Mouse (Mus musculus): ENCODE measurements around the gene Rpl18a. TPM values are rescaled to one million over a fixed set of nuclear protein-coding genes. Genes with fewer than 3 reads are reported as not detected.
"Not testable (repeated sequence)": the region's sequence is repeated elsewhere in the genome, so short reads cannot be mapped to it uniquely, and the experiment has no call there.

Rpl18a gene
- polyA plus RNA-seq, 1 experiment from 2014 or later, result 4,263 TPM

DNA sequence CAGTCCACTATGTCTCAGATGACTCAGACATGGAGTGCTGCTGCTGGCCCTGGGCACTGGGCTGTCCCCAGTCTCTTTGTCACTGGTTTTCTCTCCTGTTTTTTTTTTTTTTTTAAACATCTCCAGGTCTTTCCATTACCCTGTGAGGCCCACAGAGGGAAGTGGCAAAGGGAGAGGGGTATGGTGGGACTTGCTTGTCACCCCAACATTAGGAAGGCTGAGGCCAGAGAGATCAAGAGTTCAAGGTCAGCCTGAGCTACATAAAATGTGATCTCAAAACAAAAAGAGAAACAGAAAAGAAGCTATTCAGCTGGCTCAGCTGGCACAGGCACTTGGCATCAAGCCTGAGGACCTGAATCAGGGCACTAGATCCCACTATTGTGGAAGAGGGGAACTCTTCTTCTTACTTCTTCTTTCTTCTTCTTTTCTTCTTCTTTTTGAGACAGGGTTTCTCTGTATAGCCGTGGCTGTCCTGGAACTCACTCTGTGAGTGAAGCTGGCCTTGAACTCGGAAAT, 3.7 kb upstream of the Rpl18a start:
- Histone ChIP-seq H3K4me3 (no peak overlapping the region), H3K27me3 (0 out of 2 replicates have a peak, but pooled peaks cover 6% of the 10 kb centered on the region), H3K4me1 (peaks cover 21% of the 10 kb centered on the region), H3K36me3 (peaks cover 5% of the 10 kb centered on the region; the same call in 1 of the 2 replicates), H3K9ac (peak overlapping the region; percentile 39; the same call in 1 of the 2 replicates), H3K27ac (no peak overlapping the region), H3K4me2 (replicated peaks) (no peak overlapping the region), H3K9me3 (no peaks in the 10 kb centered on the region)
- WGBS, result 60% methylated on average over 2 of the region's 2 CpGs
- no peak for ATAC-seq (ENCODE audit: low FRiP score, low read depth)

- H3K9ac ChIP-seq, result peak overlapping the region; percentile 19; the same call in 1 of the 2 replicates
- no peaks in the 10 kb centered on the region for H3K9me3 ChIP-seq
- peaks cover 22% of the 10 kb centered on the region for H3K36me3 ChIP-seq
- no peak overlapping the region for H3K4me2 ChIP-seq (replicated peaks)
- H3K27ac ChIP-seq, result no peak overlapping the region
- H3K27me3 ChIP-seq, result peaks cover 16% of the 10 kb centered on the region
- WGBS, result 79% methylated on average over 2 of the region's 2 CpGs
- H3K4me3 ChIP-seq, result no peak overlapping the region
- no peak for ATAC-seq (ENCODE audit: low FRiP score, low read depth)
- H3K4me1 ChIP-seq, result peaks cover 20% of the 10 kb centered on the region
These were observed 2.0 kb upstream of the Rpl18a start for GRCm38 (mm10) chr8:70899226-70899625.

- Histone ChIP-seq H3K27me3 (peaks cover 17% of the 10 kb centered on the region), H3K27ac (no peak overlapping the region; the same call in 1 of the 2 replicates), H3K9ac (peak overlapping the region; percentile 77), H3K4me3 (peak overlapping the region; percentile 92), H3K4me2 (replicated peaks) (peak overlapping the region; percentile 82), H3K4me1 (peaks cover 20% of the 10 kb centered on the region), H3K9me3 (no peaks in the 10 kb centered on the region), H3K36me3 (peaks cover 27% of the 10 kb centered on the region)
- no peak for ATAC-seq (ENCODE audit: low FRiP score, low read depth)
- WGBS, result 40% methylated on average over 2 of the region's 2 CpGs
These were observed 1.5 kb upstream of the Rpl18a start for GRCm38 (mm10) chr8:70898661-70899198.

- WGBS, result under 1% methylated on average over 20 of the region's 20 CpGs
- peak overlapping the region; percentile 82 for H3K4me2 ChIP-seq (replicated peaks)
These were observed 635 bp upstream of the Rpl18a start for GRCm38 (mm10) chr8:70897681-70898413.

GRCm38 (mm10) chr8:70896316-70897020, 744 bp downstream of the Rpl18a start:
- 3% methylated on average over 25 of the region's 25 CpGs for WGBS
- Histone ChIP-seq H3K36me3 (peaks cover 33% of the 10 kb centered on the region), H3K9ac (peak overlapping the region; percentile 95), H3K4me1 (peaks cover 43% of the 10 kb centered on the region), H3K27ac (peak overlapping the region; percentile 55; the same call in 1 of the 2 replicates), H3K4me3 (peak overlapping the region; percentile 92), H3K27me3 (peaks cover 37% of the 10 kb centered on the region), H3K9me3 (no peaks in the 10 kb centered on the region), H3K4me2 (replicated peaks) (peak overlapping the region; percentile 98)
- ATAC-seq (ENCODE audit: low FRiP score, low read depth), result no peak

More at GRCm38 (mm10) chr8:70897681-70898413, 635 bp upstream of the Rpl18a start:
- Histone ChIP-seq H3K9me3 (no peaks in the 10 kb centered on the region), H3K27me3 (peaks cover 23% of the 10 kb centered on the region), H3K27ac (peak overlapping the region; percentile 72), H3K36me3 (peaks cover 33% of the 10 kb centered on the region), H3K4me3 (peak overlapping the region; percentile 92), H3K4me1 (peaks cover 29% of the 10 kb centered on the region), H3K9ac (peak overlapping the region; percentile 77)
- ATAC-seq (ENCODE audit: low FRiP score, low read depth), result peak; percentile 22

- Histone ChIP-seq H3K4me1 (peaks cover 43% of the 10 kb centered on the region), H3K36me3 (peaks cover 33% of the 10 kb centered on the region), H3K27me3 (peaks cover 44% of the 10 kb centered on the region), H3K4me2 (replicated peaks) (peak overlapping the region; percentile 98), H3K9ac (peak overlapping the region; percentile 95), H3K4me3 (peak overlapping the region; percentile 92)
- 81% methylated on average over 24 of the region's 24 CpGs for WGBS
- not testable (repeated sequence) for H3K9me3 ChIP-seq; ATAC-seq (ENCODE audit: low FRiP score, low read depth); H3K27ac ChIP-seq
These were observed 1.5 kb downstream of the Rpl18a start for GRCm38 (mm10) chr8:70895571-70896259.

- peak overlapping the region; percentile 92; the same call in 1 of the 2 replicates for H3K4me3 ChIP-seq
- H3K4me1 ChIP-seq, result peaks cover 43% of the 10 kb centered on the region
- 0 out of 2 replicates have a peak overlapping the region, but pooled peaks have one; percentile 35 for H3K9ac ChIP-seq
- H3K27me3 ChIP-seq, result peaks cover 52% of the 10 kb centered on the region
- H3K4me2 ChIP-seq (replicated peaks), result no peak overlapping the region
- H3K9me3 ChIP-seq, result peaks cover 3% of the 10 kb centered on the region; the same call in 1 of the 2 replicates
- 92% methylated on average over 8 of the region's 8 CpGs for WGBS
- ATAC-seq (ENCODE audit: low FRiP score, low read depth), result no peak
- no peak overlapping the region for H3K27ac ChIP-seq
- H3K36me3 ChIP-seq, result peaks cover 33% of the 10 kb centered on the region
These were observed 2.3 kb downstream of the Rpl18a start for GRCm38 (mm10) chr8:70894771-70895545.

DNA sequence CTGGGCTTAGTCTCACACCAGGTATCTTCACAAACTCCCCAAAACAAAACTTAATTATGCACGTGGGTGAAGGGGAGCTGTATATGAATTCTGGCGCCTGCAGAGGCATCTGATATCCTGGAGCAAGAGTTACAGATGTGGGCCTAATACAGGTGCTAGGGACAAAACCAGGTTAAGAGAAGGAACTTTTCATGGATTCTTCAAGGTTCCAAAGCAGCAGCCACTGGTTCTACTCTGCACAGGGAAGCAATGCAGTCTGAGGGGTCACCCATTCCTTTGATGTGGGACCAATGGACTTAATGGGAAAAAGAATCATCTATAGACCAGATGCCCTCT, 2.9 kb downstream of the Rpl18a start:
- Histone ChIP-seq H3K4me3 (no peak overlapping the region), H3K9me3 (peaks cover 3% of the 10 kb centered on the region; the same call in 1 of the 2 replicates), H3K27me3 (peaks cover 58% of the 10 kb centered on the region), H3K27ac (no peak overlapping the region), H3K4me2 (replicated peaks) (no peak overlapping the region), H3K9ac (no peak overlapping the region), H3K4me1 (peaks cover 43% of the 10 kb centered on the region), H3K36me3 (peaks cover 33% of the 10 kb centered on the region)
- WGBS, result 67% methylated on average over 2 of the region's 2 CpGs
- no peak for ATAC-seq (ENCODE audit: low FRiP score, low read depth)

- Histone ChIP-seq H3K4me1 (peaks cover 41% of the 10 kb centered on the region), H3K36me3 (peaks cover 33% of the 10 kb centered on the region), H3K9me3 (peaks cover 3% of the 10 kb centered on the region; the same call in 1 of the 2 replicates), H3K27ac (no peak overlapping the region), H3K4me2 (replicated peaks) (no peak overlapping the region), H3K27me3 (peaks cover 63% of the 10 kb centered on the region), H3K4me3 (no peak overlapping the region), H3K9ac (no peak overlapping the region)
- 0 out of 2 replicates have a peak, but pooled peaks have one; percentile 12 for ATAC-seq (ENCODE audit: low FRiP score, low read depth)
- 25% methylated on average over 12 of the region's 12 CpGs for WGBS
These were observed 3.4 kb downstream of the Rpl18a start for GRCm38 (mm10) chr8:70893656-70894384.

GRCm38 (mm10) chr8:70892896-70893655, 4.1 kb downstream of the Rpl18a start:
- peaks cover 34% of the 10 kb centered on the region for H3K4me1 ChIP-seq
- H3K4me3 ChIP-seq, result peak overlapping the region; percentile 40
- H3K36me3 ChIP-seq, result peaks cover 33% of the 10 kb centered on the region
- WGBS, result 26% methylated on average over 20 of the region's 20 CpGs
- peak overlapping the region; percentile 66 for H3K4me2 ChIP-seq (replicated peaks)
- H3K9me3 ChIP-seq, result peaks cover 3% of the 10 kb centered on the region; the same call in 1 of the 2 replicates
- peaks cover 67% of the 10 kb centered on the region for H3K27me3 ChIP-seq
- ATAC-seq (ENCODE audit: low FRiP score, low read depth), result no peak
- H3K9ac ChIP-seq, result peak overlapping the region; percentile 62
- H3K27ac ChIP-seq, result no peak overlapping the region
